Mouse (Mus musculus): ENCODE data around the gene Steap3. TPM values are rescaled to one million over a fixed set of nuclear protein-coding genes. Genes with fewer than 3 reads are reported as not detected.

Gene Steap3
- polyA plus RNA-seq, 1 experiment from 2014 or later = 4.4 TPM

GRCm38 (mm10) chr1:120198942-120199341 lies 73.6 kb downstream of the Steap3 start:
- no peak for TF ChIP-seq CTCF (IDR thresholded peaks at IDR 0.05)
- no peak for TF ChIP-seq EP300 (IDR thresholded peaks at IDR 0.05)
- Histone ChIP-seq H3K4me3 (ENCODE audit: low read depth, low read length) (no peak overlapping the region), H3K27ac (ENCODE audit: low read length) (no peak overlapping the region), H3K9me3 (ENCODE audit: low read length) (no peaks in the 10 kb centered on the region), H3K36me3 (ENCODE audit: insufficient read depth, low read length) (no peaks in the 10 kb centered on the region), H3K4me1 (ENCODE audit: insufficient read depth, low read depth, low read length) (no peaks in the 10 kb centered on the region), H3K27me3 (replicated peaks; ENCODE audit: insufficient read depth, low read length) (no peaks in the 10 kb centered on the region; the same call in 1 of the 2 replicates), H3K9ac (replicated peaks; ENCODE audit: low read depth) (no peak overlapping the region), H3K4me2 (replicated peaks; ENCODE audit: low read depth, low read length) (no peak overlapping the region)
- WGBS = 76% methylated on average over 4 of the region's 4 CpGs
- no peak for DNase-seq (ENCODE audit: low spot score)
- ATAC-seq = no peak

- Histone ChIP-seq H3K4me1 (ENCODE audit: insufficient read depth, low read depth, low read length) (no peaks in the 10 kb centered on the region), H3K9me3 (ENCODE audit: low read length) (no peaks in the 10 kb centered on the region), H3K27ac (ENCODE audit: low read length) (no peak overlapping the region), H3K36me3 (ENCODE audit: insufficient read depth, low read length) (no peaks in the 10 kb centered on the region), H3K9ac (replicated peaks; ENCODE audit: low read depth) (no peak overlapping the region), H3K4me3 (ENCODE audit: low read depth, low read length) (no peak overlapping the region), H3K4me2 (replicated peaks; ENCODE audit: low read depth, low read length) (no peak overlapping the region), H3K27me3 (replicated peaks; ENCODE audit: insufficient read depth, low read length) (no peaks in the 10 kb centered on the region; the same call in 1 of the 2 replicates)
- 42% methylated on average over 3 of the region's 3 CpGs for WGBS
- TF ChIP-seq CTCF (IDR thresholded peaks at IDR 0.05) = no peak
- TF ChIP-seq EP300 (IDR thresholded peaks at IDR 0.05) = no peak
- no peak for ATAC-seq
- DNase-seq (ENCODE audit: low spot score) = no peak
Measured at GRCm38 (mm10) chr1:120198151-120198550, 74.4 kb downstream of the Steap3 start.

GRCm38 (mm10) chr1:120197189-120197588 lies 75.3 kb downstream of the Steap3 start:
- WGBS = 16% methylated on average over 5 of the region's 5 CpGs
- Histone ChIP-seq H3K27me3 (replicated peaks; ENCODE audit: insufficient read depth, low read length) (no peaks in the 10 kb centered on the region; the same call in 1 of the 2 replicates), H3K27ac (ENCODE audit: low read length) (no peak overlapping the region), H3K36me3 (ENCODE audit: insufficient read depth, low read length) (no peaks in the 10 kb centered on the region), H3K9ac (replicated peaks; ENCODE audit: low read depth) (no peak overlapping the region), H3K4me1 (ENCODE audit: insufficient read depth, low read depth, low read length) (no peaks in the 10 kb centered on the region), H3K4me2 (replicated peaks; ENCODE audit: low read depth, low read length) (no peak overlapping the region), H3K9me3 (ENCODE audit: low read length) (no peaks in the 10 kb centered on the region), H3K4me3 (ENCODE audit: low read depth, low read length) (no peak overlapping the region)
- DNase-seq (ENCODE audit: low spot score) (peak; percentile 80), ATAC-seq (peak; percentile 70; the same call in 1 of the 2 replicates)
- TF ChIP-seq EP300 (IDR thresholded peaks at IDR 0.05) = no peak
- TF ChIP-seq CTCF (IDR thresholded peaks at IDR 0.05) = peak; percentile 95

- no peak overlapping the region for H3K4me2 ChIP-seq (replicated peaks; ENCODE audit: low read depth, low read length)
- no peak for ATAC-seq
- H3K27ac ChIP-seq (ENCODE audit: low read length) = no peak overlapping the region
- no peak overlapping the region for H3K4me3 ChIP-seq (ENCODE audit: low read depth, low read length)
- no peak for DNase-seq (ENCODE audit: low spot score)
- 96% methylated on average over 2 of the region's 2 CpGs for WGBS
- H3K4me1 ChIP-seq (ENCODE audit: insufficient read depth, low read depth, low read length) = no peaks in the 10 kb centered on the region
- H3K36me3 ChIP-seq (ENCODE audit: insufficient read depth, low read length) = no peaks in the 10 kb centered on the region
- no peak overlapping the region for H3K9ac ChIP-seq (replicated peaks; ENCODE audit: low read depth)
- H3K27me3 ChIP-seq (replicated peaks; ENCODE audit: insufficient read depth, low read length) = no peaks in the 10 kb centered on the region; the same call in 1 of the 2 replicates
- no peaks in the 10 kb centered on the region for H3K9me3 ChIP-seq (ENCODE audit: low read length)
- TF ChIP-seq CTCF (IDR thresholded peaks at IDR 0.05) (no peak), EP300 (IDR thresholded peaks at IDR 0.05) (no peak)
Measured at GRCm38 (mm10) chr1:120196724-120197123, 75.8 kb downstream of the Steap3 start.

GRCm38 (mm10) chr1:120195947-120196346 lies 76.6 kb downstream of the Steap3 start:
- no peaks in the 10 kb centered on the region for H3K9me3 ChIP-seq (ENCODE audit: low read length)

GRCm38 (mm10) chr1:120193586-120193985 lies 78.9 kb downstream of the Steap3 start:
- 87% methylated on average over 10 of the region's 10 CpGs for WGBS
- no peak overlapping the region for H3K4me2 ChIP-seq (replicated peaks; ENCODE audit: low read depth, low read length)

More at GRCm38 (mm10) chr1:120195947-120196346, 76.6 kb downstream of the Steap3 start:
- H3K9ac ChIP-seq (replicated peaks; ENCODE audit: low read depth) = no peak overlapping the region
- no peak overlapping the region for H3K4me2 ChIP-seq (replicated peaks; ENCODE audit: low read depth, low read length)
- H3K4me1 ChIP-seq (ENCODE audit: insufficient read depth, low read depth, low read length) = no peaks in the 10 kb centered on the region
- DNase-seq (ENCODE audit: low spot score) = no peak
- 35% methylated on average over 5 of the region's 5 CpGs for WGBS
- no peak overlapping the region for H3K27ac ChIP-seq (ENCODE audit: low read length)
- H3K4me3 ChIP-seq (ENCODE audit: low read depth, low read length) = no peak overlapping the region
- H3K27me3 ChIP-seq (replicated peaks; ENCODE audit: insufficient read depth, low read length) = no peaks in the 10 kb centered on the region; the same call in 1 of the 2 replicates
- no peaks in the 10 kb centered on the region for H3K36me3 ChIP-seq (ENCODE audit: insufficient read depth, low read length)
- ATAC-seq = no peak
- TF ChIP-seq CTCF (IDR thresholded peaks at IDR 0.05) (no peak), EP300 (IDR thresholded peaks at IDR 0.05) (no peak)

GRCm38 (mm10) chr1:120192321-120192720 lies 80.2 kb downstream of the Steap3 start:
- no peaks in the 10 kb centered on the region; the same call in 1 of the 2 replicates for H3K27me3 ChIP-seq (replicated peaks; ENCODE audit: insufficient read depth, low read length)
- H3K4me1 ChIP-seq (ENCODE audit: insufficient read depth, low read depth, low read length) = no peaks in the 10 kb centered on the region

More at GRCm38 (mm10) chr1:120193586-120193985, 78.9 kb downstream of the Steap3 start:
- TF ChIP-seq EP300 (IDR thresholded peaks at IDR 0.05) (no peak), CTCF (IDR thresholded peaks at IDR 0.05) (no peak)
- Histone ChIP-seq H3K27me3 (replicated peaks; ENCODE audit: insufficient read depth, low read length) (no peaks in the 10 kb centered on the region; the same call in 1 of the 2 replicates), H3K4me3 (ENCODE audit: low read depth, low read length) (no peak overlapping the region), H3K4me1 (ENCODE audit: insufficient read depth, low read depth, low read length) (no peaks in the 10 kb centered on the region), H3K9ac (replicated peaks; ENCODE audit: low read depth) (no peak overlapping the region), H3K27ac (ENCODE audit: low read length) (no peak overlapping the region), H3K9me3 (ENCODE audit: low read length) (no peaks in the 10 kb centered on the region), H3K36me3 (ENCODE audit: insufficient read depth, low read length) (no peaks in the 10 kb centered on the region)
- ATAC-seq (no peak), DNase-seq (ENCODE audit: low spot score) (no peak)

More at GRCm38 (mm10) chr1:120192321-120192720, 80.2 kb downstream of the Steap3 start:
- Histone ChIP-seq H3K9ac (replicated peaks; ENCODE audit: low read depth) (no peak overlapping the region), H3K9me3 (ENCODE audit: low read length) (no peaks in the 10 kb centered on the region), H3K27ac (ENCODE audit: low read length) (no peak overlapping the region), H3K4me3 (ENCODE audit: low read depth, low read length) (no peak overlapping the region), H3K4me2 (replicated peaks; ENCODE audit: low read depth, low read length) (no peak overlapping the region), H3K36me3 (ENCODE audit: insufficient read depth, low read length) (no peaks in the 10 kb centered on the region)
- TF ChIP-seq EP300 (IDR thresholded peaks at IDR 0.05) (no peak), CTCF (IDR thresholded peaks at IDR 0.05) (no peak)
- DNase-seq (ENCODE audit: low spot score) = no peak
- WGBS = 64% methylated on average over 6 of the region's 6 CpGs
- ATAC-seq = no peak
